Mouse (Mus musculus): Measurements from ENCODE around the gene Ncoa7. TPM values are rescaled to one million over a fixed set of nuclear protein-coding genes. Genes with fewer than 3 reads are reported as not detected.

Gene Ncoa7
- polyA plus RNA-seq, 1 experiment from 2014 or later = 7.1 TPM

GRCm38 (mm10) chr10:30774396-30774795, 28.7 kb downstream of the Ncoa7 start:
- WGBS = 88% methylated on average over 2 of the region's 2 CpGs
- Histone ChIP-seq H3K9me3 (replicated peaks; ENCODE audit: control insufficient read depth, low read length) (no peaks in the 10 kb centered on the region), H3K4me1 (ENCODE audit: control insufficient read depth, insufficient read depth, low read length) (no peaks in the 10 kb centered on the region), H3K4me3 (ENCODE audit: low read depth, low read length) (no peak overlapping the region), H3K9ac (ENCODE audit: low read length) (no peak overlapping the region), H3K4me2 (ENCODE audit: low read length) (no peak overlapping the region), H3K27ac (ENCODE audit: low read depth, low read length) (no peak overlapping the region), H3K27me3 (replicated peaks; ENCODE audit: control insufficient read depth, insufficient read depth, low read length) (no peaks in the 10 kb centered on the region), H3K36me3 (ENCODE audit: control insufficient read depth, insufficient read depth, low read length) (no peaks in the 10 kb centered on the region)
- ATAC-seq (no peak), DNase-seq (ENCODE audit: low spot score) (no peak)

GRCm38 (mm10) chr10:30773181-30773580, 29.9 kb downstream of the Ncoa7 start:
- ATAC-seq = no peak
- H3K4me1 ChIP-seq (ENCODE audit: control insufficient read depth, insufficient read depth, low read length) = no peaks in the 10 kb centered on the region
- H3K4me2 ChIP-seq (ENCODE audit: low read length) = no peak overlapping the region
- H3K36me3 ChIP-seq (ENCODE audit: control insufficient read depth, insufficient read depth, low read length) = no peaks in the 10 kb centered on the region
- no peaks in the 10 kb centered on the region for H3K9me3 ChIP-seq (replicated peaks; ENCODE audit: control insufficient read depth, low read length)
- no peak overlapping the region for H3K27ac ChIP-seq (ENCODE audit: low read depth, low read length)
- no peak for DNase-seq (ENCODE audit: low spot score)
- 66% methylated on average over 5 of the region's 5 CpGs for WGBS
- no peaks in the 10 kb centered on the region for H3K27me3 ChIP-seq (replicated peaks; ENCODE audit: control insufficient read depth, insufficient read depth, low read length)
- H3K9ac ChIP-seq (ENCODE audit: low read length) = no peak overlapping the region
- H3K4me3 ChIP-seq (ENCODE audit: low read depth, low read length) = no peak overlapping the region

- Histone ChIP-seq H3K9me3 (replicated peaks; ENCODE audit: control insufficient read depth, low read length) (no peaks in the 10 kb centered on the region), H3K27ac (ENCODE audit: low read depth, low read length) (no peak overlapping the region), H3K4me3 (ENCODE audit: low read depth, low read length) (no peak overlapping the region), H3K4me1 (ENCODE audit: control insufficient read depth, insufficient read depth, low read length) (no peaks in the 10 kb centered on the region), H3K36me3 (ENCODE audit: control insufficient read depth, insufficient read depth, low read length) (no peaks in the 10 kb centered on the region), H3K27me3 (replicated peaks; ENCODE audit: control insufficient read depth, insufficient read depth, low read length) (no peaks in the 10 kb centered on the region), H3K4me2 (ENCODE audit: low read length) (no peak overlapping the region), H3K9ac (ENCODE audit: low read length) (no peak overlapping the region)
- DNase-seq (ENCODE audit: low spot score) (no peak), ATAC-seq (no peak)
- 82% methylated on average over 5 of the region's 5 CpGs for WGBS
Measured at GRCm38 (mm10) chr10:30771417-30772158, 31.5 kb downstream of the Ncoa7 start.

- Histone ChIP-seq H3K4me3 (ENCODE audit: low read depth, low read length) (no peak overlapping the region), H3K36me3 (ENCODE audit: control insufficient read depth, insufficient read depth, low read length) (no peaks in the 10 kb centered on the region), H3K27me3 (replicated peaks; ENCODE audit: control insufficient read depth, insufficient read depth, low read length) (no peaks in the 10 kb centered on the region), H3K9ac (ENCODE audit: low read length) (no peak overlapping the region), H3K4me2 (ENCODE audit: low read length) (no peak overlapping the region), H3K4me1 (ENCODE audit: control insufficient read depth, insufficient read depth, low read length) (no peaks in the 10 kb centered on the region), H3K9me3 (replicated peaks; ENCODE audit: control insufficient read depth, low read length) (no peaks in the 10 kb centered on the region), H3K27ac (ENCODE audit: low read depth, low read length) (no peak overlapping the region)
- DNase-seq (ENCODE audit: low spot score) (no peak), ATAC-seq (no peak)
- WGBS = 92% methylated on average over 1 of the region's 1 CpGs
Measured at GRCm38 (mm10) chr10:30768820-30769219, 34.3 kb downstream of the Ncoa7 start.

GRCm38 (mm10) chr10:30768250-30768649, 34.9 kb downstream of the Ncoa7 start:
- DNase-seq (ENCODE audit: low spot score) = no peak
- WGBS = 90% methylated on average over 3 of the region's 3 CpGs
- H3K9ac ChIP-seq (ENCODE audit: low read length) = no peak overlapping the region

GRCm38 (mm10) chr10:30763179-30763770, 39.9 kb downstream of the Ncoa7 start:
- ATAC-seq (no peak), DNase-seq (ENCODE audit: low spot score) (no peak)
- Histone ChIP-seq H3K4me2 (ENCODE audit: low read length) (no peak overlapping the region), H3K27me3 (replicated peaks; ENCODE audit: control insufficient read depth, insufficient read depth, low read length) (no peaks in the 10 kb centered on the region), H3K9me3 (replicated peaks; ENCODE audit: control insufficient read depth, low read length) (no peaks in the 10 kb centered on the region), H3K4me1 (ENCODE audit: control insufficient read depth, insufficient read depth, low read length) (no peaks in the 10 kb centered on the region), H3K9ac (ENCODE audit: low read length) (no peak overlapping the region), H3K36me3 (ENCODE audit: control insufficient read depth, insufficient read depth, low read length) (no peaks in the 10 kb centered on the region), H3K27ac (ENCODE audit: low read depth, low read length) (no peak overlapping the region), H3K4me3 (ENCODE audit: low read depth, low read length) (no peak overlapping the region)
- WGBS = 84% methylated on average over 8 of the region's 8 CpGs

More at GRCm38 (mm10) chr10:30768250-30768649, 34.9 kb downstream of the Ncoa7 start:
- H3K36me3 ChIP-seq (ENCODE audit: control insufficient read depth, insufficient read depth, low read length) = no peaks in the 10 kb centered on the region
- H3K4me3 ChIP-seq (ENCODE audit: low read depth, low read length) = no peak overlapping the region
- H3K4me1 ChIP-seq (ENCODE audit: control insufficient read depth, insufficient read depth, low read length) = no peaks in the 10 kb centered on the region
- no peaks in the 10 kb centered on the region for H3K27me3 ChIP-seq (replicated peaks; ENCODE audit: control insufficient read depth, insufficient read depth, low read length)
- no peak overlapping the region for H3K4me2 ChIP-seq (ENCODE audit: low read length)
- no peak for ATAC-seq
- H3K27ac ChIP-seq (ENCODE audit: low read depth, low read length) = no peak overlapping the region
- H3K9me3 ChIP-seq (replicated peaks; ENCODE audit: control insufficient read depth, low read length) = no peaks in the 10 kb centered on the region

- DNase-seq (ENCODE audit: low spot score) = no peak
- Histone ChIP-seq H3K9me3 (replicated peaks; ENCODE audit: control insufficient read depth, low read length) (no peaks in the 10 kb centered on the region), H3K27ac (ENCODE audit: low read depth, low read length) (no peak overlapping the region), H3K4me2 (ENCODE audit: low read length) (no peak overlapping the region), H3K4me3 (ENCODE audit: low read depth, low read length) (no peak overlapping the region), H3K9ac (ENCODE audit: low read length) (no peak overlapping the region), H3K4me1 (ENCODE audit: control insufficient read depth, insufficient read depth, low read length) (no peaks in the 10 kb centered on the region), H3K27me3 (replicated peaks; ENCODE audit: control insufficient read depth, insufficient read depth, low read length) (no peaks in the 10 kb centered on the region), H3K36me3 (ENCODE audit: control insufficient read depth, insufficient read depth, low read length) (no peaks in the 10 kb centered on the region)
- 0 out of 2 replicates have a peak, but pooled peaks have one; percentile 23 for ATAC-seq
- WGBS = 75% methylated on average over 4 of the region's 4 CpGs
Measured at GRCm38 (mm10) chr10:30762284-30762964, 40.7 kb downstream of the Ncoa7 start.

GRCm38 (mm10) chr10:30759360-30760147, 43.6 kb downstream of the Ncoa7 start:
- WGBS = 86% methylated on average over 8 of the region's 8 CpGs
- no peak overlapping the region for H3K4me3 ChIP-seq (ENCODE audit: low read depth, low read length)
- H3K27me3 ChIP-seq (replicated peaks; ENCODE audit: control insufficient read depth, insufficient read depth, low read length) = no peaks in the 10 kb centered on the region

More at GRCm38 (mm10) chr10:30759360-30760147, 43.6 kb downstream of the Ncoa7 start:
- H3K4me1 ChIP-seq (ENCODE audit: control insufficient read depth, insufficient read depth, low read length) = no peaks in the 10 kb centered on the region
- no peaks in the 10 kb centered on the region for H3K9me3 ChIP-seq (replicated peaks; ENCODE audit: control insufficient read depth, low read length)
- H3K9ac ChIP-seq (ENCODE audit: low read length) = no peak overlapping the region
- H3K27ac ChIP-seq (ENCODE audit: low read depth, low read length) = no peak overlapping the region
- ATAC-seq (no peak), DNase-seq (ENCODE audit: low spot score) (no peak)
- no peak overlapping the region for H3K4me2 ChIP-seq (ENCODE audit: low read length)
- H3K36me3 ChIP-seq (ENCODE audit: control insufficient read depth, insufficient read depth, low read length) = no peaks in the 10 kb centered on the region

Measured in forebrain, embryonic 14.5 days (tissue).